Mouse (Mus musculus) B cell, adult 2 months (primary cell): ENCODE results near the gene Dcst2.

ENCODE experiments used
- DNase-seq, 2 experiments: peaks; one replicate each; pipeline ENCODE4 v3.0.0; 2022

Gene Dcst2

GRCm38 (mm10) chr3:89365153-89365485 lies 3.3 kb downstream of the Dcst2 start, which contains the start of gene Dcst1:
Gene Dcst1 (minus strand): TSS chr3:89365253.
- no peak for DNase-seq

DNA sequence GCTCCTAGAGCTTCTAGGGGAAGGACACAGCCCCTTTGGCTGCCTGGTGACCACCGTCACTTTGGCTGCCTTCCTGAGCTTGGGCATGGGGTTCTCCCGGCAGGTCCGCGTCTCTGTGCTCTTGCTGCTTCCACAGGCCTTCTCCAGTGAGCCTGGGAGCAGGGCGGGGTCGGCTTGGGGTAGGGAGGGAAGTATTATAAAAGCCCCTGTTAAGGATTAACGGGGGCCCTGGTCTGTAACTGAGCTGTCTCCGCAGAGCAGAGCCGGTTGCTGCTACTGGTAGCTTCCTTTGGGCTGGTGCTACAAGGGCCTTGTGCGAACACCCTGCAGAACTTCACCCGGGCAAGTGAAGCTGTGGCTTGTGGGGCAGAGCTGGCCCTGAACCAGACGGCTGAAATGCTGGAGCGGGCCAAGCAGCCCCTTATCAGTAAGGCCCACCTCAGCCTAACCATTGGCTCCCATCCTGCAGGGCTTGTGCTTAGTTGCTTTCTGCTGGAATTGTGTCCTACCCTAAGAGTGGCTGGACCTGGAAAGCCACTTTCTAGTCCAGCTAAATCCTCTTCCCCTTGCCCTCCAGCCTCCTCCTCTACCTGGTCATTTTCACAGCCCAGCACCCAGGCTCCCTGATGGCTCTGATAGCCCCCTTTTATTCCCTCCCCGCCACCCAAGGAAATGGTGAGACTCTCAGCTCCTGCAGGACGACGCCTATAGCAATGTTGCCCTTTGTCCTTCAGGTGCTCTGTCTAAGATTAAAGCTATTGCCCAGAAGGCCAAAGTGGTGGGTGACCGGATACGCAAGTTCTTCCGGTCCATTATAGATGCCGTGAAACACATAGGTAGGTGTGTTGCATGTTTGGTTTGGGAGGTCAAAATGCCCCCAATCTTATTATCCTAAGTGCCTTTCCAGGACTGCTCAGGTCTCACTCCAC lies 4.0 kb downstream of the Dcst2 start:
- DNase-seq = no peak

DNA sequence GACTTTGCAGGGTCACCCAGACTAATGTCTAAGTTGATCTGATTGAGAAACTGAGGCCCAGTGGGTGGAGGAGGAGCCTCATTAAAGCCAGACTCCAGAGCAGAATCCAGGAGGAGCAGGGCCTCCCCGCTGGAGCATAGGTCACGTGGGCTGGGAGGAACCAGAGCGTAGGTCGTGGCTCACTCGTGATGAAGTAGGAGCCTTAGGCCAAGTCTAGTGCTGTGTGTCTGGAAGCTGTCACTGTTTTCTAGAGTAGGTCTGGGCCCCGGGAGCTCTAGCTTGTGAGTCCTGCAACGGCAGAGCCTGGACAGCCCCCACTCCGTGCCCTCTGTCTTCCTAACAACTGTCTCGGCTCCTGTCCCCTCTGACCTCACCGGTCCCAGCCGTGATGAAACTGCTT lies 5.6 kb downstream of the Dcst2 start:
- no peak for DNase-seq

DNA sequence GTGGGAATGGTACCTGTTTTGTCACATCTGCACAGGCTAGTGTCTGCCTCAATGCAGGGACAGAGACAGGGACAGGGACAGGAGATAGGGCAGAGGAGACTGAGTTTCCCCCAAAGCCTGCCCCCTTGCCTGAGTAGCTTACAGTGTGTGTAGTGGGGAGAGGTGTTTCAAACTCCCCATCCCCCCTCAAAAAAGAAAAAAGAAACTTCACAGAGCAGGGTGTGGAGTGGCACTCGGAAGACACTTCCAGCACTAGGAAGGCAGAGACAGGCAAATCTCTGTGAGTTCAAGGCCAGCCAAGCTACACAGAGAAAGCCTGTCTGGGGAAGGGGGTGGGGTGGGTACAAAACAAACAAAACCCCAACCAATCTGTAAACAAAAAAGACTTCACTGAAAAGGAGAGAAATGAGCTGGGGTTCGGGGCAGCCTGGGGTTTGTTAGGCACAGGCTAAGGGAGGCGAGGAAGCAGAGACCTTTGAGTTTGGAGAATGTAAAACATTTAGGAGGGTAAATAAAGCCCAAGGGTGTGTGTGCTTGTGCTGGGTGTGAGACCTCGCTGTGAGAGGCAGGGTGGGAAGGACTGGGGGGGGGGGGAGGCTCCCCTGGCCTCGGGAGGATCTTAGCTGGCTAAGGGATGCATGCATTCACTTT lies 11.9 kb downstream of the Dcst2 start:
- no peak for DNase-seq

GRCm38 (mm10) chr3:89377831-89378230 lies 16.1 kb downstream of the Dcst2 start:
- no peak for DNase-seq

DNA sequence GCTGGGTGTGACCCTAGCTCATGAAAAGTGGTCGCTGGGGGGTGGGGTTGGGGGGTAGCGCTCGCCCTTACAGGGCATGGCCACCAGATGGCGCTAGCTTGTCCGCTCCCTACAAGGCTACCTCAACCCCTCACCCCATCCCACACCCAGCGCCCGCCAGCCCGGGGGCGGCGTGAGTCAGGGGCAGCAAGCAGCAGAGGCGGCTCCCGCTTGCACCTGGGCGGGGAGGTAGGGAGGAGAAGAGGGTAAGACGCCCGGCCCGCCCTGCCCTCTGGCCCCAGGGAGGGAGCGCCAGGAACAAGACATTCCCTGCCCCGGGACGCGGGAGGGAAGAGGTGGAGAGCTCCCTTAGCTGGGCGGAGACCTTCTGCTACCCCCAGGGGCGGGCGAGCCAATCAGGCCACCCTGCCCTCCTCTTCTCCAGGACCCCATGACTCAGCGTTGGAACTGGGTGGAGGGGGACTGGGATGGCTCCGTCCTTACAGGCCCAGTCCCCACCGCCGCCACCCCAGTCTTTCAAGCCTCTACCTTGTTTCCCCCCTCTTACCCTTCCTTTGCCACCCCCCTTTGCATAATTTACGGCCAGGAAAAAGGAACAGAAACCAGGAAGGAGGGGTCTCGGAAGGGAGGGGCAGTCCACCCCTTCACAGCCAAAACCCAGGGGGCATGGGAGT lies 16.8 kb downstream of the Dcst2 start:
- peak; percentile 81 for DNase-seq

GRCm38 (mm10) chr3:89379388-89380131 lies 17.8 kb downstream of the Dcst2 start:
- DNase-seq = peak; percentile 36 to 38

DNA sequence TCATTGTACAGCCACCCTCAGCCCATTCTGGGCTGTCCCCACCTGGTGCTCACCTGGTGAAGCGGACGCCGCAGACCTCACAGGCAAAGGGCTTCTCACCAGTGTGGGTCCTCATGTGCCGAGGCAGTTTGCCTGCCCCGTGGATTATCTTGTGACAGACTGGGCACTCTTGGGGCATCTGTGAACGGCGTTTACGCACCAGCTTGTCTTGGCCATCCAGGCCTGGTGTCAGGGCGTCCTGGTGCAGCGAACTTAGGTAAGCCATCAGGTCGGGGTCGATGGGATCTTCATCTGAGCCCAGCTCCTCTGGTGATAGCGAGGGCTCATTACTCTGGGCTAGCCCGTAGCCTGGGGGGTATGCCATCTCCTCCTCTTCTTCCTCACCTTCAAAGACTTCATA lies 18.5 kb downstream of the Dcst2 start:
- DNase-seq = no peak

- no peak for DNase-seq
Observed at GRCm38 (mm10) chr3:89380711-89381110, 18.9 kb downstream of the Dcst2 start.

DNA sequence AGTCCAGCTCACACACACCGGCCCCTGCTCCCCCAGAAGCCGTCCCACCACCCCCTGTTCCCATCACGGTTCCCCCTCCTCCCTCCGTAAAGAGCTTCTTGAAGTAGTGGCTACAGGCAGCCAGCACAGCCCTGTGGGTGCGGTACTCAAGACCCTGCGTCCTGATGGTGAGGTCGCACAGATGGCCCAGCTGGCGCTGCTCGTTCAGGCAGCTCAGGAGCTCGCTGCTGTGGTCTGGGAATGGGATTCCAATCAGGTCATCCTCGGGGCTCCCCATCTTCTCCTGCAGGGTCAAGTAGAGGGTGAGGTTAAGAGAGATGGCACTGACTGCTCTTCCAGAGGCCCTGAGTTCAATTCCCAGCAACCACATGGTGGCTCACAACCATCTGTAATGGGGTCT lies 19.5 kb downstream of the Dcst2 start:
- no peak for DNase-seq

DNA sequence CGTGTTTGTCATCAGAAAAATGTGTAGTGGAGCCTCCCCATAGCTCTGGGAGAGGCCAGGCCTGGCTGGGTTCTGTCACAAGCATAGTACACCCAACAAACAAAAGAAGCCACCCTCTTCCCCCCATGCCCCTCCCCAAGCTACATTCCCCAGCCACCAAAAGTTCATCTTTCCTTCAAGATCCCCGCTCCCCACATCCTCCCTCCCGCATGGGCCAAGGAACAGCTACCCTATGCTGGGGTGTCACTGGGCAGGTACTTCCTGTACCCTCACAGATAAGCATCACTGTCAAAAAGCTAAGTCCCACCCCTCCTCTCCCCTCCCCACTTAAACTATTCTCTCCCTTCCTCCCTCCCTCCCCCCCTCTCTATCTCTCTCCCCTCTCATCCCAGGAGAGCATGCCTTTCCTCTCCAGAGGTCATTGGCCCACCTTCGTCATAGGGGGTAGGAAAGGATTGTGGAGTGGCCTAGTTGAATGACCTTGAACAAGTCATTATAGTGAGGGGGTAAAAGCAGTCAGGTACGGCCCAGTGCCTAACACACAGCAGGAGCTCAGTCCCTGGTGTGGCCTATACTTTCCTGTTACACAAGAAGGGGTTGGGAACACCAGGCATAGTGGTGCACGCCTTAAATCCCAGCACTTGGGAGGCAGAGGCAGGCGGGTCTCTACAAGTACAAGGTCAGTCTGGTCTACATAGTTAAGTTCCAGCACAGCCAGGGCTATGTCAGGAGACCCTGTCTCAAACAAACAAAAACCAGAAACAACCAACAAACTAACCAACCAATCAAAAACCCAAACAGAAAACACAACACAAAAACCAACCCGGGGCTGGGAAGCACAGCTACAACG lies 20.5 kb downstream of the Dcst2 start:
- no peak for DNase-seq

DNA sequence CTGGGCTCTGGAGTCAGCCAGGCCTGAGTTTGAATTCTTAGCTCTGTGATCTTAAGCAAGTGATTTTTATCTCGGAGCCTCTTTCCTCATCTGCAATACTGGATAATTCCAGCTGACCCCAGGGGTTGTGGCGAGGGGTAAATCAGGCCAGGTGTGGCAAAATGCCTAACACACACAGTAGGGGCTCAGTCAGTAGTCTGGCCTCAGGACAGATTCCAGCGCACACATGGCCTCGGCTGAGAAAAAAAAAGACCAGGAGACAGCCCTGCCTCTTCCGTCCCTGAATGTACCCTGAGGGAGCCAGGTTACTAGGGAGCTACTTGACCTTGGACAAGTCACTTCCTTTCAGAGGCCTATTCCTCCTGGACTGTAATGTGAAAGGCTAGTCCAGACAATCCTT lies 21.2 kb downstream of the Dcst2 start:
- DNase-seq = no peak

DNA sequence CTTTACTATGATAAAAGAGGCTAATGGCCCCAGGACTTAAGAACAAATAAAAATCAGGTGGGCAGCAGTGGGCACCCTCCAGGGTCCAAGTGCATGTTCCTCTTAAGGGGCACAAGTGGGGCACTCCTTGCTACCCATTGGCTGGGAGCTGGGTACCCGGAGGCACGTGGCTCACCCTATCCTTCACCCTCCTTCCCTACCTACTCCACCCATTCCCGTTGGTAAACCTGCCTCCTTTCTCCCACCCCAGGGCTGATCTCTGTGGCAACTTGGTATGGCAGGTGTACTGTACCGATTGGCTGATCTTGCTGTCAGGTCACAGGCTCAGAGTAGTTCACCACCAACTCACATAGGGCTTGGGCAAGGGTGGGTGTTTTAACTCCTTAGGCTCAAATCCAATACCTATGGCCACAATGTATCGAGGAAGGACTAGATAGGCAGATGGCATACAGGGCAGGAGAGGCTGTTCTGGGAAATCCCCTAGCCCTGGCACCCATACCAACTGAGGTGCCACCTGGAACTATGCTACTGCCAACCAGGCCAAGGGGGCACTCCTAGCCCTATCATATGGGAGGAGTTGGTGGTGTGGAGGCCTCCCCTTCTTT lies 22.0 kb downstream of the Dcst2 start:
- no peak for DNase-seq

DNA sequence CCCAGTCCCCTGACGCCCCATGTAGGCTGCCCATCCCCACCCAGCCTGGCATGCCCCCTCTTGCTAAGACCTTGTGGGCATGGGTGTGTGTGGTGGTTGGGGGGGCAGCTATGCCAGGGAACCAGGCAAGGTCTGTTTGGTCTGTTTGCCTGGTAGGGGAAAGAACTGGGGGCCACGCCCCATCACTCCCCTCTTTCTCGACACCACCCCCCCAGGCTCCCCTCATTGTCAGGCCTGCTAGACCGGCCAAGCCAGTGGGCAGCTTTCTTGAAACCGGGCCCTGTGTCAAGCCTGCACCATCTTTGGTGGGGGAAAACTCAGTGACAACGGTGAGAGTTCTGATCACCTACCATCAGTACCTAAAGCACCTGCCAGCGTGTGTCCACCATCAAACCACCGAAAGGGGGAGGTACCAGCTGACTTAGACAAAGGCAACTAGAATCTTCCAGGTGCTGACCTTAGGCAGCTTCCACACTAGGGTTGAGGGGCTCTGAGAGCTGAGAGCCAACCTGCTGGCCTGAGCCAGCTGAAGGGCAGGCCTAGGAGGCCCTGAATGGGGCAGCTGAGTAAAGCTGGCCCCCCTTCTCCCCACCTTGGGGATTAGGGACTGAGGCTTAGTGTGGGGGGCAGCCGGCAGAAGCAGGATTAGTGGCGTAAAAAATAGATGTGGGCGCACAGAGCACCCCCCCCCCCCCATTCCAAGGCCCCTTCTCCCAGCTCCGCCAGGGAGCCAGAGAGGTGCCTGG lies 22.7 kb downstream of the Dcst2 start:
- no peak for DNase-seq

GRCm38 (mm10) chr3:89385451-89385850 lies 23.7 kb downstream of the Dcst2 start:
- no peak for DNase-seq

DNA sequence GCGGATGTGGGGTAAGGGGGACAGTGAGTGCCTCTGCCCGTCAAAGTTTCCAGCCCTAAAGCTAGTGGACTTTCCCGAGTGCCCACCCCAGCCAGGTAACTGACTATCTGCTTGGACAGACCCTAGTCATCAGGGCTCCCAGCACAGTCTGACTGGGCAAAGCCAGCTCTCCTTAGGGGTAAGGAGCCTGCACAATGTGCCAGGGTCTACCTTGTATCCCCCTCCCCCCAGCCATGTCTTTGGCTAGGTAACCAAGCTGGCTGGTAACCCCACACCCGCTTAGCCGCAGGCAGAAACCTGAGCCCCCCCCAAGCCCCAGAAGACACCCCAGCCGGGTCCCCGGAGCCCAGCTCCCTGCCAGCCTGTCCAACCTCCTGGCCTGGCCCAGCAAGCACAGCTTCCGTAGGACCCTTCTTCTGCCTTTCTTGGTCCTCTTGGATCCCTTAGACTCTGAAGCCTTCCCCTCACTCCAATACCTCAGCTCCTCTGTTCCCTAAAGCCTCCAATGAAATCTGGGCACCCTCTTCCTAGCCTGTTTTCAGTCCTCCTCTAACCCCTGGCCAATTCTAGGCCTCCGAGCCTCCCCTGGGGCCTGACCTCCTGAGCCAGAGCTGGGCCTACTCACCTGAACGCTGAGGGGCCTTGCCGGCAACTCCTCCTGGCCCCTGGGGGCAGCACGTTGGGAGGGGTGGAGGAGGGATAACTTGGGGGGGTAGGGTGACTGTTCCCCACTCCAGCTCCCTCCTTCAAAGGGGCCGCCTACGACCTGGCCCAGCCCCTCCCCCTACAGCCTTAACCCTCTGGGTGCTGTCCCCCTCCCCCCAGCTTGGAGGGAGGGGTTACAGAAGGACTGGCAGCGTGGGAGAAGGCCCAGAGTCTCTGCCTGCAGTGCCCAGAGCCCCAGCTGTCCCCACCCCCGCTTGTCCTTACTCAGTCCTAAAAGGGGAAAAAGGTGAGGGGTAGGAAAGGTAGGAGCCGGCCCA lies 25.0 kb downstream of the Dcst2 start:
- no peak for DNase-seq

- DNase-seq = no peak
Observed at GRCm38 (mm10) chr3:89387632-89388031, 25.9 kb downstream of the Dcst2 start.

- no peak for DNase-seq
Observed at GRCm38 (mm10) chr3:89388134-89388881, 26.5 kb downstream of the Dcst2 start.
